Mouse (Mus musculus) liver, embryonic 14.5 days (tissue): Measurements from ENCODE around the gene Ccdc74a.

Experiments used
- CTCF ChIP-seq: IDR thresholded peaks from 2 replicates; pipeline ENCODE4 v1.5.1; 2016; ENCODE audit warnings: antibody characterized with exemption, low read depth, control low read depth
- EP300 ChIP-seq: IDR thresholded peaks from 2 replicates; pipeline ENCODE4 v1.6.1; 2016; ENCODE audit warnings: antibody characterized with exemption, low read depth

DNA sequence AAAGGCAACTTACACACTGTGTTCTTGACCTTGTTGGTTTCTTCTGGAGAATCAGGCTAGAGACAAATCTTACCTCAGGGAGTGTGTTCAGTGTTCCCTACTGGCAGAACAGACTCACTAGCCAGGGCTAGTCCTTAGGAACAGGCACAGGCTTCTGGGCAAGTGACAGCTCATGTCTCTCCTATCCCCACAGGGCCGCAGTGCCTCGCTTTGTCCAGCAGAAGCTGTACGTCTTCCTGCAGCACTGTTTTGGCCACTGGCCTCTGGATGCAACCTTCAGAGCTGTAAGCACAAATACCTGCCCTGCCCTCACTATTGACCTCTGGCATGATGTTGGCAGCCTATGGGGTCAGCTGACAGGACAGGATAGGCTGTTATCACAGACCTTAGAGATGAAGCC is 7.2 kb upstream of the Ccdc74a start:
- TF ChIP-seq CTCF (peak; percentile 21; the same call in 1 of the 2 replicates), EP300 (no peak)
